Mouse (Mus musculus): ENCODE data around the gene Camk1d.

Camk1d gene

DNA sequence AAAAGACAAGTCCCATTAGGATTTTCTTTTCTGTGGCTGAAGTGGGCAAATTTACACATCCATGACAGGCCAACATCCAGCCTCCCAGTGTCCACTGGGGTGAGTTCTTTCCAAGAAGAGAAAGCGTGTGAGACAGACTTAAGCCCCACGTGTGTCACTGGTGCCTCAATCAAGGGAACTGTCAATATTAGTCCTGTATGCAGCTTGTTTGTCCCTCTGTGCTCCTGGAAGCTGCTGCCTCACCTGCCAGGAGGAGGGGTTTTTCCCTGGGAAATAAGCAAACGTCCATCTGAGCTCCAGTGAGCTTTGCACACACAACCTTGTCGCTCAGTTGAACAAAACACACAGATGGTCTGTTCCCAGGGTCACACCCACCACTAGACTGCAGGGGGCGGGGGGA lies 124.2 kb downstream of the Camk1d start:
- TF ChIP-seq GATA4 (IDR thresholded peaks at IDR 0.05; ENCODE audit: insufficient replicate concordance, low read length): no peak

DNA sequence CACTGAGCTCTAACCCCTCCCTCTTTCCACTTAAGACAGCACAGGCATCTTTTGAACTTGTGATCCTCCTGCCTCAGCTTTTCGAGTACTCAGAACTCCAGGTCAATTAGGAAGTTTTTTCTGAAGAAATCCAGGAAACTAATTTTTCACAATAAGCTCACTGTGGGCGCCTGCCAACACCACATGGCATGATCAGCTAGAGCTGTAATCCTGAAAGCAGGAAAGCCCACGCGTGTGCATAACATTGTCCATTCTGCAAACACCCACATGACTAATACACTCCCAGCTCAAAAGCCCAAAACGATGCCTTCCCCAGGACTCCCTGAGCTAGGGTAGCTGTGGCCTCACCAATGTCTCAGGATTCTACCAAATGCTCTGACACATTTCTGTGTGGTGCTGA lies 125.2 kb downstream of the Camk1d start:
- TF ChIP-seq GATA4 (IDR thresholded peaks at IDR 0.05; ENCODE audit: insufficient replicate concordance, low read length): no peak

DNA sequence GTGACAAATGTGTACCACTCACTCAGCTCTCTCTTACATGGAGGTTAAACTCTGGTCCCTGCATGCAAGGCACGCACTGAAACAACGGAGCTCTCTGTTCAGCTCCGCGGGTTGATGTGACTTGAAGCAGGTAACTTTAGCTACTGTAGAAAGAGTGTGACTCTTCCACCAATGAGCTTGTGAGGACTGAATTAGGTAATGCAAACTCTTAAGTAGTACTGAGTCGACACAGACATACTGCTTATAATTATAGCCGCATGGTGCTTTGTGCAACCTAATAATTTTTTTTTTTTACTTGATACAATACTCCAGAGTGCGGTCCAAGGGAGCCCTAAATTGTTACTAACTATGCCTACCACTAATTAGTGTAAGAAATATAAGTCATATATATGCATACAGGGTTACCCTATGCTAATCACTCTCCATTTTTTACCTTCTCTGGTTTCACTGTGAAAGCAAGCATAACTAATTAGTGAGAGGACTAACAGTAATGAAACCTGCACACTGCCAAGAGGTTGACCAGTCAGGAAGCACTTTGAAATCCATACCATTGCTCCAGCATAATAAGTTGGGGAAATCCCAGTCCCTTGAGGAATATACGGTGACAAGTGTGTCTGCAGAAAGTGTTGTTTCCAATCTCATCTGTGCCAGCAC lies 125.9 kb downstream of the Camk1d start:
- TF ChIP-seq GATA4 (IDR thresholded peaks at IDR 0.05; ENCODE audit: insufficient replicate concordance, low read length): no peak

DNA sequence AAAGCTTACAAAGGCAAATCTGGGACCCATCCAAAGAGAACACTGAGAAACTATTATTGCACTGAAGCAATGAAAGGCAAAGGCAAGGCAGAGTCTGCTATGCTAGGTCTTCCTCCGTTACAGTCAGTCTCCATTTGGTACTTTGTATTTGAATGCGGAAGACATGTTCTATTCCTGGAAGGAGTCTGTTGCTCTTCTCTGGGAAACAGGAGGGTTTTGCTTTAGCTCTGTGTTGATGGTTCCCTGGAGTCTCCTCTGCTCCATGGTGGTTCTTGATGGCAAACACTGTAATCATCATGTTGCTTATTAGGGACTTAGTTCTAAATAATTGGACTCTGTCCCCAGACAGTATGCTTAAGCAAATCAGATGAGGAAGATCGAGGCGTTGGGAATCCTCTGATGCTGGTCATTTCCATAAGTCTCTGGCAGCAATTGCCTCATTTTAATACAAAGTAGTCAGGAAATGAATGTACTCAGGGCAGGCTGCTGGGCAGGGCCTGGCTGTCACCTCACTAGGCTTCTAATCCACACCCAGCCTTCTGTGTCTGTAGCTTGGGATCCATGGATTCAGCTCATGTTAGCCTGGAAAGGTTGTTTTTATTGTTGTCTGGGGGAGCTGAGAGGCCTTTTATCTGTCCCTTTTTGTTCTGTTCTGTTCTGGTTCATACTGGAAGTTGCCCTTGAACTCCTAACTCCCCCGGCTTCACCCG lies 129.8 kb downstream of the Camk1d start:
- TF ChIP-seq GATA4 (IDR thresholded peaks at IDR 0.05; ENCODE audit: insufficient replicate concordance, low read length): no peak

DNA sequence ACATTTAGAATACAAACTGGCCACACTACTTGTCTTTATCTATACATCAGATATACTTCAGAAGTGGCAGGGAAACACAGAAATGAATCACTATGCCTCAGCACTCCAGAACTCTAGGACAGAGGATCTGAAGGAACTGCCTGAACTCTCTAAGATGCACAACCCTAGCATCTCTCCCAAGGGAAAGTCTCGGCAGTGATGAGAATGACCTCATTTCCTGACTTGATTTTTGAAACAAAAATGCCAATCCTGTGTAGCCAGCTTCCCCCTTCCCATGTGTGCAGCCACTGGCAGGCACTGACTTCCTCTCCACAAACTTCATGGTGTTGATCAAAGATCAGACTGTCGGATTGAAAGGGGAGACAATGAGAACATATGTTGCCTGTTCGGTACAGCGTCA lies 134.9 kb downstream of the Camk1d start:
- no peak for TF ChIP-seq GATA4 (IDR thresholded peaks at IDR 0.05; ENCODE audit: insufficient replicate concordance, low read length)

DNA sequence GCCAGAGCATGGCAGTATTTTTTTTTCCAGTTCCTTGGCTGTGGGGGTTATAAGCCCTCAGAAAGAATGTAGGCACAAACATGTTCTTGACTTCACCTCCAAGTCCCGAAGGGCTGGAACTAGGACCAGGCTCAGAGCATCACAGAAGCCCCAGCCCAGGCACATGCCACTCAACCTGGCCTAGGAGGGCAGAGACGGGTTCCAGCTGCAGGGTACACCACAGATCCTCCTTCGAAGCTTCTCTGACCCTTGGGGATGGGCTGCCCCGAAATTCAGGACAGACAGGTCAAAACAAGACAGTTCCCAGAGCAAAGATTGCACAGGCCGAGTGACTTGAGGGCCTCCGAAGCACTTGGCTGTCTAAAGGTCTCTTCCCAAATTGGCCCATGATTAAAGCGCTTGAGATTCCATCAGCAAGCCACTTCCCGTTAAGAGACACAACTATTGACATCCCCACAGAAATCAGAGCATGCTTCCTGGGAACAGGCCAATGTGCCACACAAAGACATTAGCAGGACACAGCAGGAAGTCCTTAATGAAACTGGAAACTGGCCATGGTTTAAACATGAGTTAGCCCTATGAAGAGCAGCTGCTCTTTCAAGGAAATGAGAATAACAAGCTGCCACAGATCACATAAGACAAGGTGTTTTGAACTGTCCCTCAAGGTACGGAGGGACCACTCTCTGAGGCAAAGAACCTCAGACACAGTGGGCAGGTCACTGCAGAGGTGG lies 136.8 kb downstream of the Camk1d start:
- TF ChIP-seq GATA4 (IDR thresholded peaks at IDR 0.05; ENCODE audit: insufficient replicate concordance, low read length): peak; percentile 37; the same call in 1 of the 2 replicates

DNA sequence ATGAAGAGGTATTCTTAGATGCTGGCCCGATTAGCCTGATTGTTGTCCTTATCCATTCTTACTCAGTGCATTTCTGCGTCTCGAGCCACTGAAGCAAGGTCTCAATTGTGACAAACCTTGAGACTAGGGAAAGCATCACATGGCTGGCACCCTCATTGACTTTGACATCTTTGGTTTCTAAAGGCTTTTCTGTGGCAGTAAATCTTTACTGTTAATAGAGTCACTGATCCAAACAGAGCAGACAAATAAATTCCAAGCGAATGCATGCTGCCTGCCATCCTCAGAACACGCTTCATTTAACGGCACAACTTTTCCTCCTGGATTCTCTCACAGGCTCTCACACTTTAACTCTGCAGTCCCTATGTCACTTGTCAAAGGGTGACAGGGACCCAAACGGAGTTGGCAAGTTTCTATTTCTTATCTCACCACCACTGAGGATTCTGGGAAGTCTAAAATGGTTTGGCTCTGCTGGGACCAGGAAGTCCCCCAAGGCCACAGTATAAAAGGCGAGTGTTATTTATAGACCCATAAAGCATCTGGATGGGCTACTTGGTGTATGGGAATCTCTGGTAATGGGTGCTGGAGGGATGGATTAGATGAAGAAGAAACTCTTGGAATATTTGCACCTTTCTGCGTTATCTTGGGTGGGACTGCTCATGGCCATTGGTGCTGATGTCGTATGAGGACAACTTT lies 141.9 kb downstream of the Camk1d start:
- no peak for TF ChIP-seq GATA4 (IDR thresholded peaks at IDR 0.05; ENCODE audit: insufficient replicate concordance, low read length)

DNA sequence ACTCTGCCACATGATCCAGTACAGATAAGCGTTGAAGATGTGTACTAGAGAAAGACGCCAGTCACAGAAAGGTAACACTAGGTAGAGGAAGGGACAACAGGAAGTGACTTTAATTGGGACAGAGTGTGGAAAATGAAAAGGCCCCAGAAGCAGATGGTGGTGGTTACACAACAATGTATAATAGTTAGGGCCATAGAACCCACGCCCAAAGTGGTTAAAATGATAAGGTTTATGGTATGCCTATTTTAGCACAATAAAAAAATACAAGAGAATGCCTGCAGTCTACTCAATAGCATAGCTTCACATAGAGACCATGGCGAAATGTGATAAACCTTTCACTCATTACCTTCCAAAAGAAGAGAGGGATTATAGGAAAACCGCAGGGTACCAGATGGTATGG lies 147.7 kb downstream of the Camk1d start:
- TF ChIP-seq GATA4 (IDR thresholded peaks at IDR 0.05; ENCODE audit: insufficient replicate concordance, low read length): no peak

DNA sequence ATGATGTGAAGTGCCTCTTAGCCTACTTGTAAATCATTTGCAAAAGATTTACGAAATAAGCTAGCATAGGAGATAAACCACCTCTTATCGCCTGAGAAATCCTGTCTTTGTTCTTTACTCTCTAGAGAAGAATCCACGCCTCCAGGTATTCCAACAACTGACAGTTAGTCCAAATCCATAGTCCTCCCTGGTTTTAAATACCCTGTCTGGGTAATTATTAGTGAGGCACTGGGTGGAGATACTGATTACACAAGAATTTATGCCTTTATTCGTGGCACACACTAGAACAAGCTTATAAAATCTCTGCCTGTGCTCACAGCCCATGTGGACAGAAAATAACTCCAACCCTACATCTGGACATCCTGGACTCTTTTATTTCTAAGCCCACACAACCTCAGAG lies 150.6 kb downstream of the Camk1d start:
- peak; percentile 80 for TF ChIP-seq GATA4 (IDR thresholded peaks at IDR 0.05; ENCODE audit: insufficient replicate concordance, low read length)

DNA sequence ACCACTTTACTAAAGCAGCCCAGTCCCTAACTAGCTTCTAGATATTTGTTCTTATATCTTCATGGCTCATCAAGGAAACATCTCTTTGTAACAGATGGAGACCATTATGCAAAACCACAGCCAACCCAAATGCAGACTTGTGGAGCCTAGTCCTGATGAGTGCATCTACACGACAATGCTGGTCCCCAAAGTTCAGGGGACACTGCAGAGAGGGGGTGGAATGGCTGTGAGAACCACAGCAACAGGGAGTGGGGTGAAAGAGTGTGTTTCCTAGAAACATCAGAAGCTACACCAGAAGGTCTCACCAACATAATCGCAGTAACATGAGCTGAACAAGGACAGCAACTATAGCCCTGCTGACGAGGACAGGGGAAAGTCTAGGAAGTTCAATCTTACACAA lies 152.9 kb downstream of the Camk1d start:
- TF ChIP-seq GATA4 (IDR thresholded peaks at IDR 0.05; ENCODE audit: insufficient replicate concordance, low read length): no peak

DNA sequence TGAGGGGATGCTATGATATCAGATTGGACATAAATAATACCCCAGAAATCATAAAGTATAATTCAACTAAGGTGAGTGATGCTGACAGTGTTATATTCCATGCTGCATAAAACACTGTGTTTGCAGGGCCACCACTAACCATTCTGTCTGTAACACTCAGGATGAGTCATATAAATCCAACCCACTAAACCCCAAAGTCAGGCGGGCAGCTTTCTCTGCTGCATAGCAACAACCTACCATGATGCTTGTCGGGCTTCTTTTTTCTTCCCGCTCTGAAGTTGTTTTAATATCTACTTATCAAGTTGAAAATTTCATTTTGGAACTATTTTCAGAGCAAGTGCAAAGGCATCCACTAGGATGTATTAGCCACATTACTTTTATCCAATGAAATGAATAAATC lies 161.1 kb downstream of the Camk1d start:
- TF ChIP-seq GATA4 (IDR thresholded peaks at IDR 0.05; ENCODE audit: insufficient replicate concordance, low read length): no peak

DNA sequence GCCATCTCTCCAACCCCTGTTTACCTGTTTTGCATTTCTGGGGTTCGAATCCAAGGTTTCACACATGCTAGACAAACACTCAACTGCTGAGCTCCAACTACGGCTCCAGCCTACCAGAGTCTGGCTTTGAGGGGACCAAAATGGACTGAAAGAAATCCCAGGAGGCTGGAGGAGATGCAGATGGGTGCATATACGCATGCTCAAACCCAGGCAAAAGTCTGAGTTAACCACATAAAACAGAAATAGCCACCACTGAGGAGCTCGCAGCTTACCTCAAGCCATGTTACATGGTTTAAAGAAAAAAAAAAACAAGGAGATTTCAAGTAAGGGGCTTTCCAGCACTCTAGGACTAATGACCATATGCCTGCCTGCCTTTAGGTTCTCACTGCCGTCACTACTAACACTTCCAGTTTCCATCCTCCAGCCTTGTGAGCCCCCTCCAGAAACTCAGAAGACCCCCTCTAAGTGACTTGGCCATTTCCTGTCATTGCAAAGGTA lies 162.5 kb downstream of the Camk1d start:
- no peak for TF ChIP-seq GATA4 (IDR thresholded peaks at IDR 0.05; ENCODE audit: insufficient replicate concordance, low read length)

DNA sequence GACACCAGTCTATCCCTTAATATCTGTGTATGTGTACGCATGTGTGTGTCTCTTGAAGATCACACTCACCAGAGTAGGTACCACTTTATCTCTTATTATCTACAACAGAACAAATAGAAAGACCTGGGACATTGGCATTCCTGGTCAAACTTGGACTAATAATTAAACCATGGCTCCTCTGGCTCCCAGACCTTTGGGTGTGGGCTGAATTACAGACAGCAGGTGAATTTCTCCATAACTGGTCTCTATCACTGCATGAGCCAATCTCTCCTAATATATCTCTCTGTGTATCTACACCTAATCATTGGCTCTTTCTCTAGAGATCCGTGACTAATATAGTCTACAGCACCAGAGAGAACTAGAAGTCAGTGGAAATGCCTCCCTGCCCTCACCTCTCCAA lies 165.0 kb downstream of the Camk1d start:
- no peak; the same call in 1 of the 2 replicates for TF ChIP-seq GATA4 (IDR thresholded peaks at IDR 0.05; ENCODE audit: insufficient replicate concordance, low read length)

DNA sequence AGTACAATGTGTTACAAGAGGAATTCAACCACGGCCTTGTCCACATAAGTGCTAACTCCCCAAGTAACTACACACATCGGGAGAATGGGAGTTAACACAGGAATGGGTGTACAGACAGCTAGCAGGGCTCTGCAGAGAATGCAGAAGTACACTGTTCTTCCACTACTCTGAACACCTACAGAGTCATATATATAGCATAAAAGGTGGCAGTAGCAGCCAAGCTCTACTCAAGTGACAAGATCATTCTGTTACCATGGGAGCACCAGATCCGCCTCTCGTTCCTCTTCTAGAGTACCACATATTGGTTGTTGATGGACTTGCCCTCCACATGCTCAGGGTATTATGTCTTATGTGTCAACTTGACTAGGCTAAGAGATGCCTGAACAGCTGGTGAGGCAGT lies 165.4 kb downstream of the Camk1d start:
- TF ChIP-seq GATA4 (IDR thresholded peaks at IDR 0.05; ENCODE audit: insufficient replicate concordance, low read length): no peak

DNA sequence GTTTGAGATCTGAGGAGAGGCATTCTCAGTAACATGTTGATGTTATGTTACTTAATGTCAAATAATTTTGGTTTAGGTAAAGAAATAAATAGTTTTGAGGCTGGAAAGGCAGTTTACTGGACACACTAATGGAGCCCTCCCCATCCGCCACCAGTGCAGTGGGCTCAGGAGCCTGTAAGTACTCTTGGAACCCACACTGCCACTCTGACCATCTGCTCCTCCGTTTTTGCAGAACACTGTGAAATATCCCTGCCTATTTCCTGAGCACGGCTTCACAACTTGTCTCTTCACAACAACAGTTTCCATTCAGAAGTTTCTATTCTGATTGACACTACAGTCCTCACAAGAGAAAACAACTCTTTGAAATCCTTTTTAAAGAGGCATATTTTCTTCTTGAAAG lies 173.4 kb downstream of the Camk1d start:
- no peak for TF ChIP-seq GATA4 (IDR thresholded peaks at IDR 0.05; ENCODE audit: insufficient replicate concordance, low read length)
